Mouse (Mus musculus) activated CD4-positive, CD25-positive, alpha-beta regulatory T cell, adult 9 weeks (primary cell): Measurements from ENCODE around the gene Afp. TPM values are rescaled to one million over a fixed set of nuclear protein-coding genes. Genes with fewer than 3 reads are reported as not detected.

Source experiments
- polyA plus RNA-seq: library from polyadenylated mRNA; unstranded; fragments of 100-300 nt; shearing (Covaris generic); gene quantifications from one replicate; pipeline ENCODE4 v1.2.1, GENCODE M21; 2017

Afp gene
- polyA plus RNA-seq = 4.1 TPM

DNA sequence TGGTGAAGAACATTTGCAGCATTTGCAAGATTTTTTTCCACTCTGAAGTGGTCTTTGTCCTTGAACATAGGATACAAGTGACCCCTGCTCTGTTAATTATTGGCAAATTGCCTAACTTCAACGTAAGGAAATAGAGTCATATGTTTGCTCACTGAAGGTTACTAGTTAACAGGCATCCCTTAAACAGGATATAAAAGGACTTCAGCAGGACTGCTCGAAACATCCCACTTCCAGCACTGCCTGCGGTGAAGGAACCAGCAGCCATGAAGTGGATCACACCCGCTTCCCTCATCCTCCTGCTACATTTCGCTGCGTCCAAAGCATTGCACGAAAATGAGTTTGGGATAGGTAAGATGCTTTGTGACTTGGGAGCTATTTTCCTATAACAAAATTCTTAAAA lies at the start of gene Afp:
Afp (plus strand) TSS at position 220 of the 400 bp plus-strand sequence.

DNA sequence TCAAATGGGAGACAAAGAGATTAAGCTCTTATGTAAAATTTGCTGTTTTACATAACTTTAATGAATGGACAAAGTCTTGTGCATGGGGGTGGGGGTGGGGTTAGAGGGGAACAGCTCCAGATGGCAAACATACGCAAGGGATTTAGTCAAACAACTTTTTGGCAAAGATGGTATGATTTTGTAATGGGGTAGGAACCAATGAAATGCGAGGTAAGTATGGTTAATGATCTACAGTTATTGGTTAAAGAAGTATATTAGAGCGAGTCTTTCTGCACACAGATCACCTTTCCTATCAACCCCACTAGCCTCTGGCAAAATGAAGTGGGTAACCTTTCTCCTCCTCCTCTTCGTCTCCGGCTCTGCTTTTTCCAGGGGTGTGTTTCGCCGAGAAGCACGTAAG lies 29.9 kb upstream of the Afp start, which contains the start of gene Alb:
Alb (plus strand) TSS at position 279 of the 400 bp plus-strand sequence.

DNA sequence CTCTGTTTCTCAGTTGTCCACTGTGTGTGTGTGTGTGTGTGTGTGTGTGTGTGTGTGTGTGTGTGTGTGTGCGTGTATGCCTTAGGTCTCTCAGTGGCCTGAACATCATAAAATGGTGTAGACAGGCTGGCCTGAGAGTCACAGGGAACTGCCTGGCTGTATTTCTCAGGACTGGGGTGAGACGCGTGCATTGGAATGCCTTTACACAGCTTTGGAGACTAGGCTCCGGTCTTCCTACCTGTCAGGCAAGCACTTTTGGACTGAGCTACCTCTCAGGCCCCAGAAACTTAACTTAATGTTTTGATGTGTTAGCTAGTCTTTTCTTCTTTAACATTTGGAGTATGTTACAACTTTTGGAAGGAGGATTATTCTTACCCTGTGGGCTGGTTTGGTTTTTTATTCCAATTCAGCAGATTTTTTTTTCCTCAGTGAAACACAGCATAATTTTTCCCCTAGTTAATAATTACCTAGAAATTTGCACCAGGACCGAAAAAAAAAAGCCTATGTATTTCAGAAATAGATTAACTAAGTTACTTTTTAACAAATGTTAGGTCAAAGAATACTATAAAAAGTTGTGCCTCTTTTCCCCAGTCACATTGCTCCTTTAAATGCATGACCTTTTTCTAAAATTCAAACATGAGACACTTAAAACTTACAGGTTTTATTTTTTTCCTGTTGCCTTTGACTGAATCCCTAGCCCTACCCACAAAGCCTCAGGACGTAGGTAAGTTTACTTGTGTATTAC lies 28.0 kb downstream of the Afp start, which contains the start of gene Afm:
Afm (plus strand) TSS at position 577 of the 745 bp plus-strand sequence.

Other genes with a start within 250 kb of the Afp start
- 27.7 TPM for gene Ankrd17, start 124.2 kb upstream of the Afp start, polyA plus RNA-seq
- gene Gm9958, start 123.5 kb upstream of the Afp start, polyA plus RNA-seq = 0.71 TPM
- gene Alb, start 29.8 kb upstream of the Afp start, polyA plus RNA-seq = not detected
- not detected for gene Afm, start 28.2 kb downstream of the Afp start, polyA plus RNA-seq
- gene 5830473C10Rik, start 70.4 kb downstream of the Afp start, polyA plus RNA-seq = not detected
- 1.6 TPM for gene Rassf6, start 149.9 kb downstream of the Afp start, polyA plus RNA-seq